Mouse (Mus musculus): ENCODE measurements around the gene C3. TPM values are rescaled to one million over a fixed set of nuclear protein-coding genes. Genes with fewer than 3 reads are reported as not detected.

C3 gene
- polyA plus RNA-seq, 1 experiment from 2014 or later: 3.2 TPM

- H3K36me3 ChIP-seq (ENCODE audit: control insufficient read depth, insufficient read depth, low read length): peaks cover 39% of the 10 kb centered on the region
- no peak overlapping the region for H3K27ac ChIP-seq (ENCODE audit: low read length)
- H3K4me2 ChIP-seq (ENCODE audit: low read depth, low read length): no peak overlapping the region
- no peak overlapping the region for H3K4me3 ChIP-seq (ENCODE audit: low read length)
- H3K9ac ChIP-seq (ENCODE audit: low read length): no peak overlapping the region
- peaks cover 6% of the 10 kb centered on the region; the same call in 1 of the 2 replicates for H3K4me1 ChIP-seq (replicated peaks; ENCODE audit: control insufficient read depth, insufficient read depth, low read length)
- 76% methylated on average over 14 of the region's 14 CpGs for WGBS
- no peaks in the 10 kb centered on the region for H3K9me3 ChIP-seq (ENCODE audit: control insufficient read depth, low read length)
- no peaks in the 10 kb centered on the region for H3K27me3 ChIP-seq (ENCODE audit: control insufficient read depth, insufficient read depth, low read depth, low read length)
- ATAC-seq (ENCODE audit: low read depth): no peak
Measured at GRCm38 (mm10) chr17:57255354-57255753, 27.4 kb upstream of the C3 start.

- Histone ChIP-seq H3K27me3 (ENCODE audit: control insufficient read depth, insufficient read depth, low read depth, low read length) (no peaks in the 10 kb centered on the region), H3K9me3 (ENCODE audit: control insufficient read depth, low read length) (no peaks in the 10 kb centered on the region), H3K27ac (ENCODE audit: low read length) (no peak overlapping the region), H3K36me3 (ENCODE audit: control insufficient read depth, insufficient read depth, low read length) (peaks cover 34% of the 10 kb centered on the region), H3K4me2 (ENCODE audit: low read depth, low read length) (no peak overlapping the region), H3K9ac (ENCODE audit: low read length) (no peak overlapping the region), H3K4me1 (replicated peaks; ENCODE audit: control insufficient read depth, insufficient read depth, low read length) (peaks cover 13% of the 10 kb centered on the region), H3K4me3 (ENCODE audit: low read length) (no peak overlapping the region)
- no peak for ATAC-seq (ENCODE audit: low read depth)
- 40% methylated on average over 6 of the region's 6 CpGs for WGBS
Measured at GRCm38 (mm10) chr17:57253306-57253705, 25.4 kb upstream of the C3 start.

DNA sequence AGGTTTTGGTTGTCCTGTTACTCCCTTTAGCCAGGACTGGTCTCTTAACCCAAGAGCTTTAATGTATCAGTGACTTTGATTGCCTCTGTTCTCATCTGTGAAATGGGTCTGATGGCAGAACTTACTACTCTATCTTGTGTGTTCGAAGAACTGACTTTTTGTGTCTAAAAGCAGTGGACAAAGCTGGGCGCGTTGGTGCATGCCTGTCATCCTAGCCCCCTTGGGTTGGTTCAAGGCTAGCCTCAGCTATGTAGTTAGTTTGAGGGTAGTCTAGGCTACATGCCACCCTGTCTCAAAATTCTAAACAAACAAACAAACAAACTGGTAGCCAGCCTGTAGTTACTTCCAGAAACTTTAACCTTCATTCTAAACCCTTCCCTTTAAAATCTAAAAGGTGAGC, 23.5 kb upstream of the C3 start:
- Histone ChIP-seq H3K4me2 (ENCODE audit: low read depth, low read length) (no peak overlapping the region), H3K27ac (ENCODE audit: low read length) (no peak overlapping the region), H3K27me3 (ENCODE audit: control insufficient read depth, insufficient read depth, low read depth, low read length) (no peaks in the 10 kb centered on the region), H3K9me3 (ENCODE audit: control insufficient read depth, low read length) (no peaks in the 10 kb centered on the region), H3K4me3 (ENCODE audit: low read length) (no peak overlapping the region), H3K9ac (ENCODE audit: low read length) (no peak overlapping the region), H3K36me3 (ENCODE audit: control insufficient read depth, insufficient read depth, low read length) (peaks cover 25% of the 10 kb centered on the region), H3K4me1 (replicated peaks; ENCODE audit: control insufficient read depth, insufficient read depth, low read length) (peaks cover 16% of the 10 kb centered on the region)
- no peak for ATAC-seq (ENCODE audit: low read depth)
- WGBS: 88% methylated on average over 3 of the region's 3 CpGs

DNA sequence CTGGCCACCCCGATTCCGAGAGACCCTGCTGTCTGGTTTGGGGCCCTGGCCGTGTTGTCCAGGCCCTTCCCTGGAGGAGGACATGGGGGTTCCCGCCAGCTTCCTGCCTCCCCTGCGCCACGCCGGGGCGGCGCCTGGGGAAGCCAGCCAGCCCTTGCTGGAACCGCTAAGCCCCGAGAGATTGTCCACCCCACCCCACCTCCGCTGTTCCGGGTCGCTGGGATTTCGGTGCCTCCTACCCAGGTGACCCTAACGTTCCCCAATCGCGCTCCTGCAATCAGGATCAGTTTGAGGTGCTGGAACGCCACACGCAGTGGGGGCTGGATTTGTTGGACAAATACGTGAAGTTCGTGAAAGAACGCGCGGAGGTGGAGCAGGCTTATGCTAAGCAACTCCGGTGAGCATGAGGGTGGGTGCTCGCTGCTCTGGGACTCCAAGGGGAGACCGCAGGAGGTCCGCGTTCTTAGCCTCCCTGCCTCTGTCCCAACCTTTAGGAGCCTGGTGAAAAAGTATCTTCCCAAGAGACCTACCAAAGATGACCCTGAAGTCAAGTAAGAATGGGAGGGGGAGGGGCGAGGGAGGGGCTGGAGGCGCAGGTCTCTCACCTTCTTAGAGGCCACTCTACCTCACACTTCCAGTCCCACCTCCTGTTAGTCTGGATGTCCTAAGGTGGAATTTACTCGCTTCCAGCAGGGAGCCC, 22.7 kb upstream of the C3 start:
- peaks cover 20% of the 10 kb centered on the region for H3K4me1 ChIP-seq (replicated peaks; ENCODE audit: control insufficient read depth, insufficient read depth, low read length)
- 2% methylated on average over 32 of the region's 33 CpGs for WGBS
- no peak for ATAC-seq (ENCODE audit: low read depth)

DNA sequence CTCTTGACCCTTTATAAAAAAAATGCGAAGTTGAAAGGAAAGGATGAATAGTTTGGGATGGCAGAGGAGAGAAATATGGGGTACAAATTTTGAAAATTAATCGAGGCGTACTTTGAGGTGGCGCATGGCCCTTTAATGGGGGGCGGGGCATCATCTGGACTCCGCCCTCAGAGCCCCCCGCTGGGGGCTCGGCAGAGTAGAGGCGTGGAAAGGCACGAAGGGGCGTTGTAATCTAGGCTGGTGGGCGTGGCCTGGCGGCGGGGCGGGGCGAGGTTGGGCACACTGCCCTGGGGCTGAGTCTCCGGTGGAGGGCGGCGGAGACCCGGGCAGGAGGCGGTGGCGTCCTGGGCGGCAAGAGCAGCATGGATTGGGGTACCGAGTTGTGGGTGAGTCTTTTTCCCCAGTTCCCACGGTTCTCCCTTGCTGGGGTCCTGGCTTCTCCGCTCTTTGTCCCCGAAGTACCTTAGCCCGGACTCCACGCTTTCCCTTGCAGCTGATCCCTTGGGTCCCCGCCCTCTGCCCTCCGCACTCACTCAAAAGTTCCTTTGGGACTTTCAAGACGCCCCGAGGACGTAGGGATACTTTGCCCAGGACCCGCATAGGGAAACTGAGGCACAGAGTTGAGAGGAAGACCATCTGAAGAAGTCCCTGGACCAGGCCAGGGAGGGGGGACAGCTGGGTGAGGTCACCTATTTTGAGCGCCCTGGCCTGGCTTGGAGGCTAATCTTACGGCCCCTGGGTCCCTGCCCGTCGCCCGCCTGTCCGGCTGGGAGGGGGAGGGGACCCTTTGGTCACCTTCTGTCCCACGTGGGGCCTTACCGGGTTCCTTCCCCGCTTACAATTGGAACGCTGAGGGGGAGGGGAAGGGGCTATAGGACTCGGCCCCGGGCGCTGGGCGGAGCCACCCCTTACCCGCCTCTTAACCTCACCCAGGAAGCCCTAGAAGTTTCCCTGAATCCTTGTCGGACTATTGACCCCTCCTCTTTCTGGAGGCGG, 21.5 kb upstream of the C3 start, which contains the start of gene Trip10:
Gene Trip10 (plus strand): TSS at position 270 of the 996 bp plus-strand sequence.
- Histone ChIP-seq H3K4me2 (ENCODE audit: low read depth, low read length) (peak within 1 kb of the TSS; percentile 94), H3K9me3 (ENCODE audit: control insufficient read depth, low read length) (no peaks in the 10 kb centered on the region), H3K27me3 (ENCODE audit: control insufficient read depth, insufficient read depth, low read depth, low read length) (no peaks in the 10 kb centered on the region), H3K4me3 (ENCODE audit: low read length) (peak within 1 kb of the TSS; percentile 76), H3K36me3 (ENCODE audit: control insufficient read depth, insufficient read depth, low read length) (peaks cover 10% of the 10 kb centered on the region), H3K27ac (ENCODE audit: low read length) (peak within 1 kb of the TSS; percentile 95), H3K9ac (ENCODE audit: low read length) (peak within 1 kb of the TSS; percentile 79), H3K4me1 (replicated peaks; ENCODE audit: control insufficient read depth, insufficient read depth, low read length) (peaks cover 20% of the 10 kb centered on the region)
- under 1% methylated on average over 52 of the region's 52 CpGs for WGBS
- ATAC-seq (ENCODE audit: low read depth): peak; percentile 60

More for the DNA sequence above, 22.7 kb upstream of the C3 start:
- H3K27ac ChIP-seq (ENCODE audit: low read length): peak overlapping the region; percentile 85
- H3K9me3 ChIP-seq (ENCODE audit: control insufficient read depth, low read length): no peaks in the 10 kb centered on the region
- H3K27me3 ChIP-seq (ENCODE audit: control insufficient read depth, insufficient read depth, low read depth, low read length): no peaks in the 10 kb centered on the region
- peaks cover 20% of the 10 kb centered on the region for H3K36me3 ChIP-seq (ENCODE audit: control insufficient read depth, insufficient read depth, low read length)
- H3K9ac ChIP-seq (ENCODE audit: low read length): peak overlapping the region; percentile 79
- peak overlapping the region; percentile 76 for H3K4me3 ChIP-seq (ENCODE audit: low read length)
- H3K4me2 ChIP-seq (ENCODE audit: low read depth, low read length): peak overlapping the region; percentile 94

DNA sequence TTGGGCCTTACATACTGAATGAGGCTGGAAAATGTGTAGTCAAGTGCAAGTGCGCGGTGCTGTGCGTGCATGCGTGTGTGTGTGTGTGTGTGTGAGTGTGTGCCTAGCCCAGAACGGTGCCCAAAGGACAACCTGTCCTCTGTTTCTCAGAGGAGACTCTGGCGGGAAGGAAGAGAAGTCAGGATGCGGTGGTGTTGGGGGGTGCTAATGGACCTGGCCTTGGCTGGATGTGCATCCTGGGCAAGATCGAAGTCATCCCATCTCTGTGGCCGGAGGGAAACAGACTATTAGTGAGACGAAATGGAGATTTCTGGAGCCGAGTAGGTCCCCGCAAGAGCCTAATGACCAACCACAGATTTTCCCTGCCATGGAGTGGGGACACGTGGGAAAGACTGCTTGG, 20.8 kb upstream of the C3 start:
- no peak for ATAC-seq (ENCODE audit: low read depth)

DNA sequence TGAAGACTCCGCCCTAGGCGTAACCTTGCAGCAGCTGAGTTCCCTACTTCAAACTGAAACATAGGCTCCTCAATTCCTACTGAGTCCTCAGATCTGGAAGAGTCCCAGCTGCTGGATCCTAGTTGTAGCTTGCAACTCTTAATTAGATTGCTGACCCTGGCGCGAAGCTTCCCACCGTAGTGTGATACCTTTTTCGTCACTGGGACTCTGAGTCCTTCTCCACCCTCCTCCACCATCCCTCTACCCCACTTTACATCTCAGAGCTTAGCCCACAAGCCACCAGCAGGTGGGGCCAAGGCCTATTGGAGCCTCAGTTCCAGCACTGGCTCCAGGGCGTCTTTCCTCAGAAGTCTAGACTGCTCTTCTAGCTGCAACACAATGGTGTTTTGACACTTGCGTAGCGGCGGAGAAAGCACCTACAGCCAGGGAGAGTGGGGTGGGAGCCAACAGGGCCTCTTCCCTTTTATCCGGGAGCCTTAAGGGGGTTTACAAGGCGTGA, 20.3 kb upstream of the C3 start, which contains the start of gene Gpr108:
Gene Gpr108 (minus strand): TSS at position 246 of the 499 bp plus-strand sequence.
- Histone ChIP-seq H3K4me1 (replicated peaks; ENCODE audit: control insufficient read depth, insufficient read depth, low read length) (peaks cover 20% of the 10 kb centered on the region), H3K4me3 (ENCODE audit: low read length) (peak within 1 kb of the TSS; percentile 76), H3K9ac (ENCODE audit: low read length) (peak within 1 kb of the TSS; percentile 87), H3K27ac (ENCODE audit: low read length) (peak within 1 kb of the TSS; percentile 95), H3K4me2 (ENCODE audit: low read depth, low read length) (peak within 1 kb of the TSS; percentile 94), H3K27me3 (ENCODE audit: control insufficient read depth, insufficient read depth, low read depth, low read length) (no peaks in the 10 kb centered on the region), H3K36me3 (ENCODE audit: control insufficient read depth, insufficient read depth, low read length) (peaks cover under 1% of the 10 kb centered on the region; the same call in 1 of the 2 replicates), H3K9me3 (ENCODE audit: control insufficient read depth, low read length) (no peaks in the 10 kb centered on the region)
- under 1% methylated on average over 12 of the region's 12 CpGs for WGBS
- ATAC-seq (ENCODE audit: low read depth): peak; percentile 61

More for the DNA sequence above, 20.8 kb upstream of the C3 start:
- H3K4me3 ChIP-seq (ENCODE audit: low read length): peak overlapping the region; percentile 76
- H3K9me3 ChIP-seq (ENCODE audit: control insufficient read depth, low read length): no peaks in the 10 kb centered on the region
- no peaks in the 10 kb centered on the region for H3K27me3 ChIP-seq (ENCODE audit: control insufficient read depth, insufficient read depth, low read depth, low read length)
- peak overlapping the region; percentile 95 for H3K27ac ChIP-seq (ENCODE audit: low read length)
- H3K4me1 ChIP-seq (replicated peaks; ENCODE audit: control insufficient read depth, insufficient read depth, low read length): peaks cover 20% of the 10 kb centered on the region
- H3K36me3 ChIP-seq (ENCODE audit: control insufficient read depth, insufficient read depth, low read length): peaks cover 3% of the 10 kb centered on the region; the same call in 1 of the 2 replicates
- peak overlapping the region; percentile 57 for H3K9ac ChIP-seq (ENCODE audit: low read length)
- WGBS: 8% methylated on average over 13 of the region's 13 CpGs
- peak overlapping the region; percentile 94 for H3K4me2 ChIP-seq (ENCODE audit: low read depth, low read length)

- peak overlapping the region; percentile 94 for H3K4me2 ChIP-seq (ENCODE audit: low read depth, low read length)
- H3K36me3 ChIP-seq (ENCODE audit: control insufficient read depth, insufficient read depth, low read length): peaks cover 6% of the 10 kb centered on the region; the same call in 1 of the 2 replicates
- H3K4me3 ChIP-seq (ENCODE audit: low read length): peak overlapping the region; percentile 76
- ATAC-seq (ENCODE audit: low read depth): peak; percentile 90
- H3K4me1 ChIP-seq (replicated peaks; ENCODE audit: control insufficient read depth, insufficient read depth, low read length): peaks cover 20% of the 10 kb centered on the region
- no peaks in the 10 kb centered on the region for H3K27me3 ChIP-seq (ENCODE audit: control insufficient read depth, insufficient read depth, low read depth, low read length)
- H3K27ac ChIP-seq (ENCODE audit: low read length): peak overlapping the region; percentile 95
- no peaks in the 10 kb centered on the region for H3K9me3 ChIP-seq (ENCODE audit: control insufficient read depth, low read length)
- H3K9ac ChIP-seq (ENCODE audit: low read length): peak overlapping the region; percentile 87
- WGBS: under 1% methylated on average over 45 of the region's 46 CpGs
Measured at GRCm38 (mm10) chr17:57247393-57248200, 19.7 kb upstream of the C3 start.

Data from lung, embryonic 16.5 days (tissue).